Mouse (Mus musculus): Measurements from ENCODE around the gene Dnajb3.

GRCm38 (mm10) chr1:88206843-88207479 lies 1.4 kb upstream of the Dnajb3 start:
- TF ChIP-seq CTCF (IDR thresholded peaks at IDR 0.05; ENCODE audit: low read depth, low read length), result no peak
- no peak for TF ChIP-seq GATA1 (IDR thresholded peaks at IDR 0.05; ENCODE audit: borderline replicate concordance, low read length)
- no peak for TF ChIP-seq GATA2 (IDR thresholded peaks at IDR 0.05; ENCODE audit: borderline replicate concordance, low read depth, low read length)
- TF ChIP-seq TAL1 (conservative IDR thresholded peaks at IDR 0.05; ENCODE audit: low read depth, low read length), result no peak
- TF ChIP-seq POLR2AphosphoS5 (IDR thresholded peaks at IDR 0.05; ENCODE audit: insufficient replicate concordance, low read depth, low read length), result no peak

Measured in G1E (cell line).